Comparison of ENCODE assay signal across 19 mouse cellular contexts in the genomic region with DNA sequence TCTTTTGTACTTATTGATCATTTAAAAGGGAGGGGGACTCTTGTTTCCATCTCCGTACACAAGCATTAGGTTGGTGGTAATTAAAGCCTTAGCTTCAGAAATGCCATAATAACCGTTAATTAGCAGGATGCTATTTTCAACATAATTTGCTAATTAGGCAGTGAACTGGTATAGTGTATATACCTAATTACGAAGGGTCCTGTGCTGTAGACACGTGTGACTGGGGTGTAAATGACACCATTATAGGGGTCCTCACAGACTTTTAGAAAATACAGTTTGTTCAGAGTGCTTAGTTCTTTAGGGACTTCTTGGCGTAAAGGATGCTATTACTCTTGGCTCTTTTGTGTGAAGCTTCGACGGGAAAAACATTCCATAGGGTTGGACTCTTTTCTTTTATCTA.
A peak's percentile ranks its signal among the peaks of the same experiment; 100 is the strongest.
DNase-seq lines count a peak whose midpoint lies in the region; ATAC-seq and TF ChIP-seq lines count a peak whose summit lies in the region.
"Had no signal": no experiment of that assay in that cellular context is flagged by ENCODE, and none has a peak within 500 bp of the region (broad histone marks: within the 10 kb centered on the region; RNA-seq: fewer than 3 reads in every experiment).

No protein-coding gene starts in this region.

- ATAC-seq in midbrain, embryonic 14.5 days (ENCODE audit: low FRiP score, low TSS enrichment): no peak
- ATAC-seq in midbrain, embryonic 16.5 days: no peak
- peak; percentile 94 for ATAC-seq in forebrain, embryonic 14.5 days
- peak; percentile 78 for ATAC-seq in hindbrain, embryonic 13.5 days (ENCODE audit: low FRiP score)
- peak; percentile 75; the same call in 1 of the 2 replicates for ATAC-seq in neural tube, embryonic 13.5 days (ENCODE audit: low read depth)

- no peak overlapping the region for H3K4me2 ChIP-seq in midbrain, embryonic 14.5 days (ENCODE audit: low read length)
- H3K4me2 ChIP-seq in midbrain, embryonic 16.5 days (ENCODE audit: low read length): no peak overlapping the region
- H3K4me2 ChIP-seq in forebrain, embryonic 14.5 days (ENCODE audit: low read length): no peak overlapping the region; the same call in 1 of the 2 replicates
- peak overlapping the region; percentile 32 for H3K4me2 ChIP-seq in hindbrain, embryonic 13.5 days
- H3K4me2 ChIP-seq in neural tube, embryonic 13.5 days: peak overlapping the region; percentile 32
- H3K4me2 ChIP-seq: embryonic facial prominence, embryonic 15.5 days; heart, embryonic 11.5 days; liver, embryonic 11.5 days had no signal

- H3K27ac ChIP-seq in midbrain, embryonic 14.5 days (replicated peaks; ENCODE audit: low read depth, low read length): 0 out of 2 replicates have a peak overlapping the region, but pooled peaks have one; percentile 28
- H3K27ac ChIP-seq in midbrain, embryonic 16.5 days (ENCODE audit: low read length): no peak overlapping the region
- H3K27ac ChIP-seq in forebrain, embryonic 14.5 days (ENCODE audit: low read depth, low read length): no peak overlapping the region
- H3K27ac ChIP-seq in hindbrain, embryonic 13.5 days: peak overlapping the region; percentile 66
- peak overlapping the region; percentile 75 for H3K27ac ChIP-seq in neural tube, embryonic 13.5 days (replicated peaks)
- H3K27ac ChIP-seq in layer of hippocampus, adult 2 months: no peak overlapping the region
- H3K27ac ChIP-seq: embryonic facial prominence, embryonic 15.5 days had no signal

- WGBS in midbrain, embryonic 14.5 days: 42% methylated on average over 7 of the region's 7 CpGs
- 35% methylated on average over 7 of the region's 7 CpGs for WGBS in midbrain, embryonic 16.5 days
- WGBS in forebrain, embryonic 14.5 days: 4% methylated on average over 7 of the region's 7 CpGs
- WGBS in hindbrain, embryonic 13.5 days: 31% methylated on average over 7 of the region's 7 CpGs
- WGBS in neural tube, embryonic 13.5 days: 12% methylated on average over 7 of the region's 7 CpGs

- no peak for TF ChIP-seq CTCF in layer of hippocampus, adult 2 months (conservative IDR thresholded peaks at IDR 0.05)

- peaks cover 13% of the 10 kb centered on the region for H3K4me1 ChIP-seq in midbrain, embryonic 14.5 days (ENCODE audit: control insufficient read depth, insufficient read depth, low read length)
- H3K4me1 ChIP-seq in midbrain, embryonic 16.5 days (ENCODE audit: control insufficient read depth, insufficient read depth, low read length): 0 out of 2 replicates have a peak, but pooled peaks cover 5% of the 10 kb centered on the region
- H3K4me1 ChIP-seq in forebrain, embryonic 14.5 days (ENCODE audit: control insufficient read depth, insufficient read depth, low read length): peaks cover 4% of the 10 kb centered on the region; the same call in 1 of the 2 replicates
- peaks cover 38% of the 10 kb centered on the region for H3K4me1 ChIP-seq in hindbrain, embryonic 13.5 days (replicated peaks)
- peaks cover 60% of the 10 kb centered on the region for H3K4me1 ChIP-seq in neural tube, embryonic 13.5 days (replicated peaks)

- no peaks in the 10 kb centered on the region for H3K36me3 ChIP-seq in midbrain, embryonic 14.5 days (ENCODE audit: control insufficient read depth, insufficient read depth, low read length)
- H3K36me3 ChIP-seq in midbrain, embryonic 16.5 days (ENCODE audit: control insufficient read depth, insufficient read depth, low read length): no peaks in the 10 kb centered on the region
- no peaks in the 10 kb centered on the region for H3K36me3 ChIP-seq in forebrain, embryonic 14.5 days (ENCODE audit: control insufficient read depth, insufficient read depth, low read length)
- H3K36me3 ChIP-seq in hindbrain, embryonic 13.5 days: no peaks in the 10 kb centered on the region
- no peaks in the 10 kb centered on the region for H3K36me3 ChIP-seq in neural tube, embryonic 13.5 days
- H3K36me3 ChIP-seq: embryonic facial prominence, embryonic 15.5 days had no signal

- H3K4me3 ChIP-seq in midbrain, embryonic 14.5 days (replicated peaks; ENCODE audit: low read depth, low read length): no peak overlapping the region
- no peak overlapping the region for H3K4me3 ChIP-seq in midbrain, embryonic 16.5 days (ENCODE audit: low read depth, low read length)
- no peak overlapping the region for H3K4me3 ChIP-seq in forebrain, embryonic 14.5 days (ENCODE audit: low read depth, low read length)
- no peak overlapping the region for H3K4me3 ChIP-seq in hindbrain, embryonic 13.5 days
- H3K4me3 ChIP-seq in neural tube, embryonic 13.5 days: no peak overlapping the region
- H3K4me3 ChIP-seq in layer of hippocampus, adult 2 months: no peak overlapping the region
- H3K4me3 ChIP-seq: embryonic facial prominence, embryonic 15.5 days had no signal

- no peaks in the 10 kb centered on the region for H3K9me3 ChIP-seq in midbrain, embryonic 14.5 days (ENCODE audit: control insufficient read depth, low read length)
- H3K9me3 ChIP-seq in midbrain, embryonic 16.5 days (replicated peaks; ENCODE audit: control insufficient read depth, low read length, poor library complexity, severe bottlenecking): no peaks in the 10 kb centered on the region
- H3K9me3 ChIP-seq in forebrain, embryonic 14.5 days (replicated peaks; ENCODE audit: control insufficient read depth, low read length): no peaks in the 10 kb centered on the region
- H3K9me3 ChIP-seq in hindbrain, embryonic 13.5 days: no peaks in the 10 kb centered on the region
- H3K9me3 ChIP-seq in neural tube, embryonic 13.5 days: no peaks in the 10 kb centered on the region
- H3K9me3 ChIP-seq: embryonic facial prominence, embryonic 15.5 days had no signal

- no peak overlapping the region for H3K9ac ChIP-seq in midbrain, embryonic 14.5 days (replicated peaks; ENCODE audit: low read length)
- H3K9ac ChIP-seq in midbrain, embryonic 16.5 days (ENCODE audit: low read depth, low read length): no peak overlapping the region
- H3K9ac ChIP-seq in forebrain, embryonic 14.5 days (ENCODE audit: low read length): no peak overlapping the region
- no peak overlapping the region for H3K9ac ChIP-seq in hindbrain, embryonic 13.5 days
- H3K9ac ChIP-seq in neural tube, embryonic 13.5 days: no peak overlapping the region
- H3K9ac ChIP-seq: embryonic facial prominence, embryonic 15.5 days had no signal

- H3K27me3 ChIP-seq in midbrain, embryonic 14.5 days (ENCODE audit: control insufficient read depth, insufficient read depth, low read length): no peaks in the 10 kb centered on the region
- no peaks in the 10 kb centered on the region for H3K27me3 ChIP-seq in midbrain, embryonic 16.5 days (ENCODE audit: control insufficient read depth, insufficient read depth, low read depth, low read length)
- peaks cover 70% of the 10 kb centered on the region for H3K27me3 ChIP-seq in forebrain, embryonic 14.5 days (replicated peaks; ENCODE audit: control insufficient read depth, insufficient read depth, low read length)
- H3K27me3 ChIP-seq in hindbrain, embryonic 13.5 days: no peaks in the 10 kb centered on the region
- no peaks in the 10 kb centered on the region for H3K27me3 ChIP-seq in neural tube, embryonic 13.5 days
- H3K27me3 ChIP-seq: embryonic facial prominence, embryonic 15.5 days had no signal

- DNase-seq in midbrain, embryonic 14.5 days: no peak
- peak; percentile 84 for DNase-seq in forebrain, embryonic 14.5 days (ENCODE audit: low spot score)
- DNase-seq in gastrocnemius, postnatal 25 days: no peak
- DNase-seq in layer of hippocampus, adult 2 months (ENCODE audit: low spot score in 2 of 2): no peak
- DNase-seq: adrenal gland, adult 8-10 months; cerebellum, adult 9-11 months; heart, postnatal 10 days; kidney, adult 18-20 months; kidney, postnatal 14 days; left cerebral cortex, postnatal 4 days; lung, adult 18-20 months; lung, postnatal 14 days; thymus, postnatal 25 days had no signal

Comparison
In these comparisons a context has a peak if more than half of its experiments do, and no peak if none do; other contexts are left out.
1. H3K27ac ChIP-seq: peak in midbrain, embryonic 14.5 days (single experiment), hindbrain, embryonic 13.5 days (single experiment) and neural tube, embryonic 13.5 days (single experiment); none in midbrain, embryonic 16.5 days (single experiment), forebrain, embryonic 14.5 days (single experiment) and layer of hippocampus, adult 2 months (single experiment).
2. ATAC-seq: peak in forebrain, embryonic 14.5 days (single experiment), hindbrain, embryonic 13.5 days (single experiment) and neural tube, embryonic 13.5 days (single experiment); none in midbrain, embryonic 14.5 days (single experiment) and midbrain, embryonic 16.5 days (single experiment).
3. H3K4me2 ChIP-seq: peak in hindbrain, embryonic 13.5 days (single experiment) and neural tube, embryonic 13.5 days (single experiment); none in midbrain, embryonic 14.5 days (single experiment), midbrain, embryonic 16.5 days (single experiment) and forebrain, embryonic 14.5 days (single experiment).